Mouse (Mus musculus): Measurements from ENCODE around the gene Gpha2. TPM values are rescaled to one million over a fixed set of nuclear protein-coding genes. Genes with fewer than 3 reads are reported as not detected.

Gpha2 gene
- polyA plus RNA-seq, 1 experiment from 2014 or later, result not detected

GRCm38 (mm10) chr19:6268170-6268528 is 42.0 kb downstream of the Gpha2 start:
- peak; percentile 80; the same call in 1 of the 2 replicates for ATAC-seq (ENCODE audit: low read depth)
- no peak overlapping the region for H3K9ac ChIP-seq (replicated peaks; ENCODE audit: low read depth, low read length)
- no peak overlapping the region for H3K4me2 ChIP-seq (ENCODE audit: low read depth, low read length)
- 17% methylated on average over 8 of the region's 8 CpGs for WGBS
- H3K4me1 ChIP-seq (ENCODE audit: control insufficient read depth, insufficient read depth, low read length), result no peaks in the 10 kb centered on the region
- H3K27ac ChIP-seq (ENCODE audit: low read depth, low read length), result no peak overlapping the region
- no peak overlapping the region for H3K4me3 ChIP-seq (ENCODE audit: low read depth, low read length)
- H3K9me3 ChIP-seq (ENCODE audit: control insufficient read depth, low read length), result no peaks in the 10 kb centered on the region
- H3K36me3 ChIP-seq (ENCODE audit: control insufficient read depth, insufficient read depth, low read length), result no peaks in the 10 kb centered on the region
- H3K27me3 ChIP-seq (ENCODE audit: control insufficient read depth, insufficient read depth, low read length), result no peaks in the 10 kb centered on the region

GRCm38 (mm10) chr19:6268670-6269132 is 42.5 kb downstream of the Gpha2 start:
- Histone ChIP-seq H3K36me3 (ENCODE audit: control insufficient read depth, insufficient read depth, low read length) (no peaks in the 10 kb centered on the region), H3K9ac (replicated peaks; ENCODE audit: low read depth, low read length) (no peak overlapping the region), H3K4me3 (ENCODE audit: low read depth, low read length) (no peak overlapping the region), H3K9me3 (ENCODE audit: control insufficient read depth, low read length) (no peaks in the 10 kb centered on the region), H3K27ac (ENCODE audit: low read depth, low read length) (no peak overlapping the region), H3K4me1 (ENCODE audit: control insufficient read depth, insufficient read depth, low read length) (no peaks in the 10 kb centered on the region), H3K4me2 (ENCODE audit: low read depth, low read length) (no peak overlapping the region), H3K27me3 (ENCODE audit: control insufficient read depth, insufficient read depth, low read length) (no peaks in the 10 kb centered on the region)
- WGBS, result 88% methylated on average over 7 of the region's 7 CpGs
- ATAC-seq (ENCODE audit: low read depth), result no peak

- Histone ChIP-seq H3K4me3 (ENCODE audit: low read depth, low read length) (no peak overlapping the region), H3K27ac (ENCODE audit: low read depth, low read length) (no peak overlapping the region), H3K4me1 (ENCODE audit: control insufficient read depth, insufficient read depth, low read length) (no peaks in the 10 kb centered on the region), H3K4me2 (ENCODE audit: low read depth, low read length) (no peak overlapping the region), H3K36me3 (ENCODE audit: control insufficient read depth, insufficient read depth, low read length) (no peaks in the 10 kb centered on the region), H3K27me3 (ENCODE audit: control insufficient read depth, insufficient read depth, low read length) (no peaks in the 10 kb centered on the region), H3K9me3 (ENCODE audit: control insufficient read depth, low read length) (no peaks in the 10 kb centered on the region), H3K9ac (replicated peaks; ENCODE audit: low read depth, low read length) (no peak overlapping the region)
- no peak for ATAC-seq (ENCODE audit: low read depth)
- 89% methylated on average over 8 of the region's 8 CpGs for WGBS
Observed at GRCm38 (mm10) chr19:6269798-6270475, 43.8 kb downstream of the Gpha2 start.

- 65% methylated on average over 9 of the region's 9 CpGs for WGBS
- Histone ChIP-seq H3K9me3 (ENCODE audit: control insufficient read depth, low read length) (no peaks in the 10 kb centered on the region), H3K36me3 (ENCODE audit: control insufficient read depth, insufficient read depth, low read length) (no peaks in the 10 kb centered on the region), H3K4me3 (ENCODE audit: low read depth, low read length) (no peak overlapping the region), H3K27ac (ENCODE audit: low read depth, low read length) (no peak overlapping the region), H3K9ac (replicated peaks; ENCODE audit: low read depth, low read length) (no peak overlapping the region), H3K27me3 (ENCODE audit: control insufficient read depth, insufficient read depth, low read length) (no peaks in the 10 kb centered on the region), H3K4me2 (ENCODE audit: low read depth, low read length) (no peak overlapping the region), H3K4me1 (ENCODE audit: control insufficient read depth, insufficient read depth, low read length) (no peaks in the 10 kb centered on the region)
- no peak for ATAC-seq (ENCODE audit: low read depth)
Observed at GRCm38 (mm10) chr19:6270661-6271060, 44.5 kb downstream of the Gpha2 start.

GRCm38 (mm10) chr19:6271206-6271605 is 45.0 kb downstream of the Gpha2 start:
- Histone ChIP-seq H3K4me2 (ENCODE audit: low read depth, low read length) (no peak overlapping the region), H3K27ac (ENCODE audit: low read depth, low read length) (no peak overlapping the region), H3K9me3 (ENCODE audit: control insufficient read depth, low read length) (no peaks in the 10 kb centered on the region), H3K27me3 (ENCODE audit: control insufficient read depth, insufficient read depth, low read length) (no peaks in the 10 kb centered on the region), H3K4me3 (ENCODE audit: low read depth, low read length) (no peak overlapping the region), H3K36me3 (ENCODE audit: control insufficient read depth, insufficient read depth, low read length) (no peaks in the 10 kb centered on the region), H3K9ac (replicated peaks; ENCODE audit: low read depth, low read length) (no peak overlapping the region), H3K4me1 (ENCODE audit: control insufficient read depth, insufficient read depth, low read length) (no peaks in the 10 kb centered on the region)
- 44% methylated on average over 8 of the region's 8 CpGs for WGBS
- no peak for ATAC-seq (ENCODE audit: low read depth)

GRCm38 (mm10) chr19:6272053-6272452 is 45.9 kb downstream of the Gpha2 start:
- H3K4me2 ChIP-seq (ENCODE audit: low read depth, low read length), result no peak overlapping the region
- no peaks in the 10 kb centered on the region for H3K27me3 ChIP-seq (ENCODE audit: control insufficient read depth, insufficient read depth, low read length)
- no peak overlapping the region for H3K4me3 ChIP-seq (ENCODE audit: low read depth, low read length)
- H3K36me3 ChIP-seq (ENCODE audit: control insufficient read depth, insufficient read depth, low read length), result no peaks in the 10 kb centered on the region
- no peaks in the 10 kb centered on the region for H3K9me3 ChIP-seq (ENCODE audit: control insufficient read depth, low read length)
- H3K9ac ChIP-seq (replicated peaks; ENCODE audit: low read depth, low read length), result no peak overlapping the region
- WGBS, result 70% methylated on average over 7 of the region's 7 CpGs
- no peak for ATAC-seq (ENCODE audit: low read depth)
- no peak overlapping the region for H3K27ac ChIP-seq (ENCODE audit: low read depth, low read length)
- H3K4me1 ChIP-seq (ENCODE audit: control insufficient read depth, insufficient read depth, low read length), result no peaks in the 10 kb centered on the region

GRCm38 (mm10) chr19:6272738-6273137 is 46.6 kb downstream of the Gpha2 start:
- Histone ChIP-seq H3K9me3 (ENCODE audit: control insufficient read depth, low read length) (no peaks in the 10 kb centered on the region), H3K4me3 (ENCODE audit: low read depth, low read length) (no peak overlapping the region), H3K36me3 (ENCODE audit: control insufficient read depth, insufficient read depth, low read length) (no peaks in the 10 kb centered on the region), H3K9ac (replicated peaks; ENCODE audit: low read depth, low read length) (no peak overlapping the region), H3K4me2 (ENCODE audit: low read depth, low read length) (no peak overlapping the region), H3K27ac (ENCODE audit: low read depth, low read length) (no peak overlapping the region), H3K4me1 (ENCODE audit: control insufficient read depth, insufficient read depth, low read length) (peaks cover under 1% of the 10 kb centered on the region; the same call in 1 of the 2 replicates), H3K27me3 (ENCODE audit: control insufficient read depth, insufficient read depth, low read length) (no peaks in the 10 kb centered on the region)
- no peak for ATAC-seq (ENCODE audit: low read depth)
- 86% methylated on average over 4 of the region's 4 CpGs for WGBS

- no peak overlapping the region for H3K27ac ChIP-seq (ENCODE audit: low read depth, low read length)
- ATAC-seq (ENCODE audit: low read depth), result no peak
- no peak overlapping the region for H3K4me2 ChIP-seq (ENCODE audit: low read depth, low read length)
- no peaks in the 10 kb centered on the region for H3K27me3 ChIP-seq (ENCODE audit: control insufficient read depth, insufficient read depth, low read length)
- WGBS, result 83% methylated on average over 4 of the region's 4 CpGs
- H3K9ac ChIP-seq (replicated peaks; ENCODE audit: low read depth, low read length), result no peak overlapping the region
- no peaks in the 10 kb centered on the region for H3K36me3 ChIP-seq (ENCODE audit: control insufficient read depth, insufficient read depth, low read length)
- no peak overlapping the region for H3K4me3 ChIP-seq (ENCODE audit: low read depth, low read length)
- no peaks in the 10 kb centered on the region for H3K9me3 ChIP-seq (ENCODE audit: control insufficient read depth, low read length)
- H3K4me1 ChIP-seq (ENCODE audit: control insufficient read depth, insufficient read depth, low read length), result peaks cover 9% of the 10 kb centered on the region
Observed at GRCm38 (mm10) chr19:6273592-6273991, 47.4 kb downstream of the Gpha2 start.

- H3K9ac ChIP-seq (replicated peaks; ENCODE audit: low read depth, low read length), result no peak overlapping the region
- ATAC-seq (ENCODE audit: low read depth), result no peak
Observed at GRCm38 (mm10) chr19:6273998-6274608, 47.9 kb downstream of the Gpha2 start.

More at GRCm38 (mm10) chr19:6273998-6274608, 47.9 kb downstream of the Gpha2 start:
- Histone ChIP-seq H3K4me1 (ENCODE audit: control insufficient read depth, insufficient read depth, low read length) (peaks cover 14% of the 10 kb centered on the region), H3K27ac (ENCODE audit: low read depth, low read length) (no peak overlapping the region), H3K9me3 (ENCODE audit: control insufficient read depth, low read length) (no peaks in the 10 kb centered on the region), H3K4me2 (ENCODE audit: low read depth, low read length) (no peak overlapping the region), H3K27me3 (ENCODE audit: control insufficient read depth, insufficient read depth, low read length) (no peaks in the 10 kb centered on the region), H3K36me3 (ENCODE audit: control insufficient read depth, insufficient read depth, low read length) (no peaks in the 10 kb centered on the region), H3K4me3 (ENCODE audit: low read depth, low read length) (no peak overlapping the region)
- 89% methylated on average over 13 of the region's 13 CpGs for WGBS

All from neural tube, embryonic 14.5 days (tissue).